Mouse (Mus musculus): ENCODE measurements around the gene Cep295. TPM values are rescaled to one million over a fixed set of nuclear protein-coding genes. Genes with fewer than 3 reads are reported as not detected.
"Not testable (repeated sequence)": the region's sequence is repeated elsewhere in the genome, so short reads cannot be mapped to it uniquely, and the experiment has no call there.

Gene Cep295
- total and polyA plus RNA-seq, 3 experiments: 57.0 to 1,483 (median 73.3) TPM

DNA sequence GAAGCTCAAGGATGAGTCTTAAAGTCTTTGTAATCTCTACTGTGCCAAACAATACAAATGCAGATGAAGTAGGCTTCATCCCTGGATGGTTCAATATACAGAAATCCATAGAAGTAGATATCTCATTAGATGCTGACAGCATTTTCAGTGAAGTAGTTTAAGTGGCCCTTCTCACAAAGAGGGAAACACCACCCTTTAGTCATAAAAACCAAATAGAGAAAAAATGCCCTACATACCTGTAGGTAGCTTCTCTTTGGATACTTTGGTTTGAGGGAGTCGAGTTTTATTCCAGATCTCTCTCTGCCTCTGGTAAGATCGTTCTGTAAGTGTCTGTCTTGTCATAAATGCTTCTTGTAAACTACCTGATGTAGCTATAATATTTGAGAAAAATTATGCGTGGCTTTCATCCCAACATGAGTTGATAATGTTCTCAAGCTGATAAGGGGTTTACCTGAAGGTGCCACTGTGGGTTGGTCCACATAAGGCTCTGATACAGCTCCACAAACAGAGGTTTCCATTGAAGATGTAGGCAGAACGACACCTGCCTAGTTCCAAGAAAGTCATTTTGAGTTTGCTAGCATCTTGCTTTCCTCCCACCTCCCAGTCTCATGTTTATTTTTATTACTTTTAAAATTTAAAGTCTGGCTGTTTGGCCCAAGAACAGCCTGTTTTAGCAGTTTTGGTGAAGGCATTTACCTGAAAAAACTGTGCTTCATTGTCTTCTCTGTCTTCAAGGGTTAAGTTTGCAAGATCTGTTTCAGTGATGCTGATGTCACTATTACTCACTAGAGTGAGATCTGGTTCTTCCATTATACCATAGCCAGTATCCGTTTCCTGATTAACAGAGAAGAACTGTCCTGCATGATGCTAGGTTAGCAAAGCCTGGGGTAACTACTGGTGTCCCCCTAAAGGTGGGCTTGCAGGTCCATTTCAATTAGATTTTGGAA, 40.1 kb downstream of the Cep295 start:
- H3K79me2 ChIP-seq (ENCODE audit: control insufficient read depth, insufficient read depth, low read length, poor library complexity): peaks cover 2% of the 10 kb centered on the region; the same call in 1 of the 2 replicates
- no peak overlapping the region for H3K9ac ChIP-seq (ENCODE audit: control insufficient read depth, low read depth, low read length, poor library complexity, severe bottlenecking)
- peak; percentile 77 for DNase-seq (ENCODE audit: low read depth, low spot score)
- H3K27me3 ChIP-seq (ENCODE audit: control insufficient read depth in 1 of 2, insufficient read depth in 2 of 2, low read length in 2 of 2): no peaks in the 10 kb centered on the region
- H3K9me3 ChIP-seq (replicated peaks; ENCODE audit: insufficient read depth, low read length): no peaks in the 10 kb centered on the region
- H3K27ac ChIP-seq (ENCODE audit: control insufficient read depth, low read depth, low read length): no peak overlapping the region
- no peak overlapping the region for H3K4me3 ChIP-seq (ENCODE audit: control insufficient read depth in 1 of 2, insufficient read depth in 1 of 2, low read depth in 2 of 2, low read length in 2 of 2)
- no peaks in the 10 kb centered on the region; a peak in 1 of 4 replicates for H3K4me1 ChIP-seq (ENCODE audit: control insufficient read depth in 1 of 2, insufficient read depth in 2 of 2, low read length in 2 of 2)
- H3K36me3 ChIP-seq (ENCODE audit: control insufficient read depth in 1 of 2, insufficient read depth in 2 of 2, low read length in 2 of 2): peaks cover 38 to 56% of the 10 kb centered on the region in 2 experiments
- TF ChIP-seq NRF1 (IDR thresholded peaks at IDR 0.05; ENCODE audit: insufficient read depth, low read depth, low read length, poor library complexity, severe bottlenecking): no peak
- TF ChIP-seq POLR2AphosphoS5 (IDR thresholded peaks at IDR 0.05; ENCODE audit: borderline replicate concordance, low read depth, low read length): peak; percentile 95; the same call in 1 of the 2 replicates

- not testable (repeated sequence) for H3K9me3 ChIP-seq (replicated peaks; ENCODE audit: insufficient read depth, low read length); H3K27ac ChIP-seq (ENCODE audit: control insufficient read depth, low read depth, low read length); H3K9ac ChIP-seq (ENCODE audit: control insufficient read depth, low read depth, low read length, poor library complexity, severe bottlenecking); H3K79me2 ChIP-seq (ENCODE audit: control insufficient read depth, insufficient read depth, low read length, poor library complexity); H3K27me3 ChIP-seq (ENCODE audit: control insufficient read depth in 1 of 2, insufficient read depth in 2 of 2, low read length in 2 of 2); H3K4me3 ChIP-seq (ENCODE audit: control insufficient read depth in 1 of 2, insufficient read depth in 1 of 2, low read depth in 2 of 2, low read length in 2 of 2); H3K4me1 ChIP-seq (ENCODE audit: control insufficient read depth in 1 of 2, insufficient read depth in 2 of 2, low read length in 2 of 2)
- TF ChIP-seq TAL1 (IDR thresholded peaks at IDR 0.05; ENCODE audit: low read length): peak; percentile 53
- DNase-seq (ENCODE audit: low read depth, low spot score): peak; percentile 66
- H3K36me3 ChIP-seq (ENCODE audit: control insufficient read depth in 1 of 2, insufficient read depth in 2 of 2, low read length in 2 of 2): peaks cover 47 to 57% of the 10 kb centered on the region in 2 experiments
Measured at GRCm38 (mm10) chr9:15316296-15316695, 41.3 kb downstream of the Cep295 start.

GRCm38 (mm10) chr9:15314619-15315018, 43.0 kb downstream of the Cep295 start:
- Histone ChIP-seq H3K9ac (ENCODE audit: control insufficient read depth, low read depth, low read length, poor library complexity, severe bottlenecking) (no peak overlapping the region), H3K4me1 (ENCODE audit: control insufficient read depth in 1 of 2, insufficient read depth in 2 of 2, low read length in 2 of 2) (peaks cover 7 to 19% of the 10 kb centered on the region in 2 experiments), H3K79me2 (ENCODE audit: control insufficient read depth, insufficient read depth, low read length, poor library complexity) (peaks cover 13% of the 10 kb centered on the region), H3K36me3 (ENCODE audit: control insufficient read depth in 1 of 2, insufficient read depth in 2 of 2, low read length in 2 of 2) (peaks cover 57 to 60% of the 10 kb centered on the region in 2 experiments), H3K27ac (ENCODE audit: control insufficient read depth, low read depth, low read length) (no peak overlapping the region), H3K4me3 (ENCODE audit: control insufficient read depth in 1 of 2, insufficient read depth in 1 of 2, low read depth in 2 of 2, low read length in 2 of 2) (no peak overlapping the region), H3K9me3 (replicated peaks; ENCODE audit: insufficient read depth, low read length) (no peaks in the 10 kb centered on the region), H3K27me3 (ENCODE audit: control insufficient read depth in 1 of 2, insufficient read depth in 2 of 2, low read length in 2 of 2) (no peaks in the 10 kb centered on the region)
- peak; percentile 55 for DNase-seq (ENCODE audit: low read depth, low spot score)
- no peak for TF ChIP-seq ZMIZ1 (IDR thresholded peaks at IDR 0.05; ENCODE audit: low read depth, low read length)
- TF ChIP-seq TAL1 (IDR thresholded peaks at IDR 0.05; ENCODE audit: low read length): peak; percentile 2; the same call in 1 of the 2 replicates

DNA sequence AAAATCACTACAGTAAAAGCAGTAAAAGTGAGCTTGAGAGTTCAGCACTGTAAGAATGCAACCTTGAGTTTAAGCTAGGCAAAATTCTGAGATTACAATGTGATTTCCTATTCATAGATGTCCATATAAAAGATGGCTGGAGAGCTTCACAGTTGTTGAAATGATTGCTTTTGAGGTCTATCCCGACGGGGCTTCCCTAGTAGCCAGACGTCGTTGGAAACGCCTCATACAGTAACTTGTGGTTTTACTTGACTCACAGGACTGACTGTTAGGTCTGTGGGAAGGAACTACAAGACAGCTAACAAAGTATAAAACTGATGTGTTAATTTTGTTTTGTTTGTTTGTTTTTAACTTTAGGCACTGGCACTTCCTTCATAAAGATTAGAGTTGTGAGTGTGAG, 44.0 kb downstream of the Cep295 start:
- peaks cover 22% of the 10 kb centered on the region for H3K79me2 ChIP-seq (ENCODE audit: control insufficient read depth, insufficient read depth, low read length, poor library complexity)
- H3K36me3 ChIP-seq (ENCODE audit: control insufficient read depth in 1 of 2, insufficient read depth in 2 of 2, low read length in 2 of 2): peaks cover 63 to 70% of the 10 kb centered on the region in 2 experiments
- H3K9ac ChIP-seq (ENCODE audit: control insufficient read depth, low read depth, low read length, poor library complexity, severe bottlenecking): no peak overlapping the region
- H3K27ac ChIP-seq (ENCODE audit: control insufficient read depth, low read depth, low read length): no peak overlapping the region; the same call in 1 of the 2 replicates
- H3K4me3 ChIP-seq (ENCODE audit: control insufficient read depth in 1 of 2, insufficient read depth in 1 of 2, low read depth in 2 of 2, low read length in 2 of 2): no peak overlapping the region
- no peak for TF ChIP-seq MEF2A (IDR thresholded peaks at IDR 0.05; ENCODE audit: extremely low read depth, insufficient replicate concordance, low read depth, low read length, poor library complexity, severe bottlenecking)
- TF ChIP-seq MAZ (IDR thresholded peaks at IDR 0.05; ENCODE audit: low read depth, low read length): no peak
- TF ChIP-seq CHD1 (IDR thresholded peaks at IDR 0.05; ENCODE audit: low read depth, low read length): no peak
- TF ChIP-seq SMC3 (IDR thresholded peaks at IDR 0.05; ENCODE audit: low read depth, low read length): no peak
- no peak for TF ChIP-seq CTCF (IDR thresholded peaks at IDR 0.05 in 2 of 3, conservative IDR thresholded peaks at IDR 0.05 in 1 of 3; ENCODE audit: control insufficient read depth in 1 of 3, insufficient read depth in 1 of 3, low read depth in 2 of 3, low read length in 3 of 3, poor library complexity in 1 of 3, severe bottlenecking in 1 of 3)
- TF ChIP-seq MAX (IDR thresholded peaks at IDR 0.05; ENCODE audit: low read length): no peak
- TF ChIP-seq E2F4 (IDR thresholded peaks at IDR 0.05; ENCODE audit: borderline replicate concordance, low read depth, low read length): no peak
- no peak for TF ChIP-seq RAD21 (IDR thresholded peaks at IDR 0.05; ENCODE audit: low read depth, low read length)
- TF ChIP-seq NELFE (IDR thresholded peaks at IDR 0.05; ENCODE audit: low read depth, low read length): no peak
- no peak for TF ChIP-seq MYC (IDR thresholded peaks at IDR 0.05; ENCODE audit: low read depth, low read length)
- TF ChIP-seq UBTF (IDR thresholded peaks at IDR 0.05; ENCODE audit: borderline replicate concordance, insufficient read depth, low read depth, low read length): no peak
- peaks cover 9 to 19% of the 10 kb centered on the region in 2 experiments for H3K4me1 ChIP-seq (ENCODE audit: control insufficient read depth in 1 of 2, insufficient read depth in 2 of 2, low read length in 2 of 2)
- no peaks in the 10 kb centered on the region for H3K9me3 ChIP-seq (replicated peaks; ENCODE audit: insufficient read depth, low read length)
- H3K27me3 ChIP-seq (ENCODE audit: control insufficient read depth in 1 of 2, insufficient read depth in 2 of 2, low read length in 2 of 2): no peaks in the 10 kb centered on the region
- DNase-seq (ENCODE audit: low read depth, low spot score): peak; percentile 66

Data from MEL (cell line).